Mouse (Mus musculus) forebrain, embryonic 10.5 days (tissue): ENCODE measurements around the gene Gm6525. TPM values are rescaled to one million over a fixed set of nuclear protein-coding genes. Genes with fewer than 3 reads are reported as not detected.
A peak's percentile ranks its signal among the peaks of the same experiment; 100 is the strongest.

Source experiments
- DNase-seq: peaks from one replicate; pipeline ENCODE4 v3.0.0-alpha.2; 2017; ENCODE audit warnings: low spot score; ENCODE audit errors: extremely low spot score
- H3K27ac ChIP-seq: fragments of 300-500 bp; sonication (generic); 2 replicates; pipeline ENCODE4 v1.5.1; 2016; ENCODE audit warnings: mild to moderate bottlenecking
- H3K27me3 ChIP-seq: fragments of 300-500 bp; sonication (generic); 2 replicates; pipeline ENCODE4 v1.6.1; 2016; ENCODE audit warnings: mild to moderate bottlenecking; ENCODE audit not compliant: poor library complexity, severe bottlenecking
- H3K36me3 ChIP-seq: fragments of 300-500 bp; sonication (generic); replicated peaks from 2 replicates; pipeline ENCODE4 v1.6.1; 2016; ENCODE audit warnings: mild to moderate bottlenecking, moderate library complexity
- H3K4me1 ChIP-seq: fragments of 300-500 bp; sonication (generic); 2 replicates; pipeline ENCODE4 v1.6.1; 2016
- H3K4me3 ChIP-seq: fragments of 300-500 bp; sonication (generic); 2 replicates; pipeline ENCODE4 v1.5.1; 2016; ENCODE audit warnings: mild to moderate bottlenecking, moderate library complexity
- H3K9me3 ChIP-seq: fragments of 300-500 bp; sonication (generic); 2 replicates; pipeline ENCODE4 v1.6.1; 2016; ENCODE audit warnings: mild to moderate bottlenecking, moderate library complexity
- WGBS: fragments of 180-500 bp; shearing (Covaris S2); methylation state at CpG from one replicate; pipeline ENCODE4 v1.1.7; 2016; 5-methylcytosine and 5-hydroxymethylcytosine counted together
- polyA plus RNA-seq: library from polyadenylated mRNA; unstranded; fragments of >200 nt; fragmentation: Nextera tagmentation; extraction: Ambion mirVana; gene quantifications from 2 replicates; pipeline ENCODE4 v1.2.1, GENCODE M21; 2016

Gene Gm6525
- polyA plus RNA-seq, 1 experiment from 2014 or later, result 0.87 TPM

GRCm38 (mm10) chr3:84205650-84206049 lies 31.7 kb downstream of the Gm6525 start:
- Histone ChIP-seq H3K27ac (no peak overlapping the region), H3K9me3 (no peaks in the 10 kb centered on the region), H3K4me3 (no peak overlapping the region), H3K27me3 (no peaks in the 10 kb centered on the region), H3K36me3 (peaks cover 72% of the 10 kb centered on the region), H3K4me1 (peaks cover 10% of the 10 kb centered on the region)
- WGBS, result 86% methylated on average over 6 of the region's 6 CpGs
- DNase-seq, result no peak

GRCm38 (mm10) chr3:84206106-84206505 lies 32.2 kb downstream of the Gm6525 start:
- Histone ChIP-seq H3K4me1 (peaks cover 5% of the 10 kb centered on the region), H3K9me3 (no peaks in the 10 kb centered on the region), H3K4me3 (no peak overlapping the region), H3K27ac (no peak overlapping the region), H3K36me3 (peaks cover 69% of the 10 kb centered on the region), H3K27me3 (no peaks in the 10 kb centered on the region)
- WGBS, result 86% methylated on average over 3 of the region's 3 CpGs
- no peak for DNase-seq

DNA sequence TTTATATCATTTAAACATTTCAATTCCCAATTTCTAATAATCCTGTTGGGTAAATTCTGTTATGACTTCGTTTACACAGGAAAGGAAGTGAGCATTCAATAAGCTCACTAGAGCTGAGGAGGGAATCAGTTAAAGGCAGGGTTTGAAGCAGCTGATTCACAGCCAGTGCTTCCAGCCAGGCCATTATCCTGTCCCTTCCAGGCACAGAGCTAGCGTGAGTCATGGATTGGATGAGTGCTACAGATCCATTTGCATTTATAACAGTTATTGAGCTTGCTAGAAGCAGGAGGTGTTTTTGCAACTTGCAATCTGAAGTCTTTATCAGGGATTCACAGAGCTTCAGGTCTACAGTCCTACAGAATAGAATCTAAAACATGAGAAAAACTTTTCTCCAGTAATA lies 33.5 kb downstream of the Gm6525 start:
- no peak for DNase-seq
- H3K27me3 ChIP-seq, result no peaks in the 10 kb centered on the region
- peaks cover 60% of the 10 kb centered on the region for H3K36me3 ChIP-seq
- H3K27ac ChIP-seq, result no peak overlapping the region
- H3K9me3 ChIP-seq, result no peaks in the 10 kb centered on the region
- no peaks in the 10 kb centered on the region for H3K4me1 ChIP-seq
- H3K4me3 ChIP-seq, result no peak overlapping the region
- 74% methylated on average over 2 of the region's 2 CpGs for WGBS

DNA sequence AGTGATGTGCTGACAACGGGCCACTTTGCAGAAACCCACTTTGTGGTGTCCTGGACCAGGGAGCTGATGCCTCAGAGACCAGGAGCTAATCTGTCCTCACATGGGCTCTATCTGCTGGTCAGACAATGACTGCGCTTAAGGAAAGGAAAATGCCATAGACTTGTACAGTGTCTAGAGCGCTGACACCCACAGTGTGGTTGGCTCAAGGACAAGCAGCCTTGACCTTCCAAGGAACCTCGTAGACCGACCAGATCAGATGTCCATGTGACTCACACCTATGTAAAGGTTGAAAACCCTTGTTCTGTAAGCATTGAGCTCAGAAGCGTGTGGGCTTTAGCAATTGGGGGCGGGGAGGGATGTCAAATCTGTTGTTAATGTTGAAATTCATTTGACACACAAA lies 34.6 kb downstream of the Gm6525 start:
- Histone ChIP-seq H3K4me1 (no peaks in the 10 kb centered on the region), H3K27ac (no peak overlapping the region), H3K36me3 (peaks cover 59% of the 10 kb centered on the region), H3K4me3 (no peak overlapping the region), H3K9me3 (no peaks in the 10 kb centered on the region), H3K27me3 (no peaks in the 10 kb centered on the region)
- 92% methylated on average over 7 of the region's 7 CpGs for WGBS
- DNase-seq, result no peak

DNA sequence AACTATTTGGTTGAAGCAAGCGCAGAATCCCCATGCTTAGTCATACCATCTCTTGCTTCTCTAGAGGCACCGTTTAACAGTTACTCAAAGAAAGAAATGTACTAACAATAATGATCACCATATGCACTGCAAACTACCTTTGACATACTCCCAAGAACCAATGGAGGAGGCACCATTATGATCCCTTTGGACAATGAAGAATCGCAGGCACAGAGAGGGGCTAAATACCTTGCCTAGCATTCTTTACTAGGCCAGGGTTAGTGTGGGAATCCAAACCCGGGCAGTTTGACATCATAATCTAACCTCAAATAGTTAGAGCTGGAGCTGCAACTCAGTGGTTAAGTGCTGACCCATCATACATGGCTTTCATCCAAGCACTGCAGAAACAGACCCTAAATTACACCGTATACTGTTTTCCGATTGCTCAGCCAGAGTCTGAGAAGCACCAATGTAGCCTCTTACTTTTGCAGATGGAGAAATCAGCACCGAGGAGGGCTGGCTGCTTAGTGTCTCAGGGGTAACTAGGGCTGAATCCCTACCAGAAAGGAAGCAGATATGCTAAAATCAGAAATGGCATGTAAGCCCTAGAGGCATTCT lies 35.1 kb downstream of the Gm6525 start:
- no peak for DNase-seq

DNA sequence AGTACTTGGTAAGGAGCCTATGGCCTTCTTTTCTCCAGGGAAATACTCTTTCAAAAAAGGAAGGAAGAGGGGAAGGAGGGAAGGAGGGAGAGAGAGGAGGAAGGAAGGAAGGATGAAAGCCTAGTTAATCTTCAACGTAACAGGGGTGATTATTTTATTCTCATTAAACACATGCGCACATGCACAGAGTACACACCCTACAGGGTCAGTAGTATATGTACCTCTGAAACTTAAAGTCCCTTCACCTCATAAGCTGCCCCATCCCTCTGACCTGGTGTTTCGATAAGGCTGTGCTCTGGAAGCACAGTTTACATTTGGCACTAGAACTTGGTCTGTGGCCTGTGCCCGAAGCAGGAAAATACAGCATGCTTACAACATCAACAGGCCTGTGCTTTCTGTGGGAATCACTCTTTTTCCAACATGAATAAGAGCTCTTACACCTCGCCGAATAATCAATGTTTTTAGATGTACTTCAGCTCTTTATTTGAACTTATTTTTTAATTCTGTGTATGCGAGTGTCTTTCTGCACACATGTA lies 37.5 kb downstream of the Gm6525 start:
- Histone ChIP-seq H3K27ac (no peak overlapping the region), H3K4me1 (peaks cover 24% of the 10 kb centered on the region), H3K27me3 (no peaks in the 10 kb centered on the region; the same call in 1 of the 2 replicates), H3K9me3 (no peaks in the 10 kb centered on the region), H3K4me3 (no peak overlapping the region), H3K36me3 (peaks cover 39% of the 10 kb centered on the region)
- no peak for DNase-seq
- WGBS, result 95% methylated on average over 7 of the region's 7 CpGs

More for the DNA sequence above, 35.1 kb downstream of the Gm6525 start:
- Histone ChIP-seq H3K4me3 (no peak overlapping the region), H3K27me3 (no peaks in the 10 kb centered on the region), H3K36me3 (peaks cover 59% of the 10 kb centered on the region), H3K4me1 (peaks cover 2% of the 10 kb centered on the region; the same call in 1 of the 2 replicates), H3K9me3 (no peaks in the 10 kb centered on the region), H3K27ac (no peak overlapping the region)
- 92% methylated on average over 7 of the region's 7 CpGs for WGBS

GRCm38 (mm10) chr3:84214501-84214900 lies 40.6 kb downstream of the Gm6525 start:
- Histone ChIP-seq H3K4me1 (peaks cover 52% of the 10 kb centered on the region), H3K27ac (no peak overlapping the region), H3K36me3 (peaks cover 8% of the 10 kb centered on the region), H3K27me3 (peaks cover 4% of the 10 kb centered on the region; the same call in 1 of the 2 replicates), H3K4me3 (no peak overlapping the region), H3K9me3 (no peaks in the 10 kb centered on the region)
- no peak for DNase-seq
- WGBS, result 89% methylated on average over 6 of the region's 6 CpGs

- Histone ChIP-seq H3K27ac (peak overlapping the region; percentile 37; the same call in 1 of the 2 replicates), H3K36me3 (peaks cover under 1% of the 10 kb centered on the region; the same call in 1 of the 2 replicates), H3K9me3 (no peaks in the 10 kb centered on the region), H3K4me1 (peaks cover 60% of the 10 kb centered on the region), H3K27me3 (peaks cover 4% of the 10 kb centered on the region; the same call in 1 of the 2 replicates), H3K4me3 (no peak overlapping the region)
- 80% methylated on average over 9 of the region's 9 CpGs for WGBS
- DNase-seq, result no peak
Measured at GRCm38 (mm10) chr3:84215253-84215652, 41.3 kb downstream of the Gm6525 start.

- peaks cover 66% of the 10 kb centered on the region for H3K4me1 ChIP-seq
- peaks cover 4% of the 10 kb centered on the region; the same call in 1 of the 2 replicates for H3K27me3 ChIP-seq
- no peak for DNase-seq
- H3K9me3 ChIP-seq, result no peaks in the 10 kb centered on the region
- WGBS, result 85% methylated on average over 15 of the region's 15 CpGs
- 0 out of 2 replicates have a peak overlapping the region, but pooled peaks have one; percentile 37 for H3K27ac ChIP-seq
- no peaks in the 10 kb centered on the region for H3K36me3 ChIP-seq
- H3K4me3 ChIP-seq, result no peak overlapping the region
Measured at GRCm38 (mm10) chr3:84215743-84216360, 41.9 kb downstream of the Gm6525 start.

GRCm38 (mm10) chr3:84217118-84217960 lies 43.4 kb downstream of the Gm6525 start:
- Histone ChIP-seq H3K27ac (peak overlapping the region; percentile 77), H3K4me1 (peaks cover 71% of the 10 kb centered on the region), H3K9me3 (no peaks in the 10 kb centered on the region), H3K4me3 (peak overlapping the region; percentile 70; the same call in 1 of the 2 replicates), H3K27me3 (peaks cover 4% of the 10 kb centered on the region; the same call in 1 of the 2 replicates), H3K36me3 (no peaks in the 10 kb centered on the region)
- 53% methylated on average over 12 of the region's 12 CpGs for WGBS
- no peak for DNase-seq

DNA sequence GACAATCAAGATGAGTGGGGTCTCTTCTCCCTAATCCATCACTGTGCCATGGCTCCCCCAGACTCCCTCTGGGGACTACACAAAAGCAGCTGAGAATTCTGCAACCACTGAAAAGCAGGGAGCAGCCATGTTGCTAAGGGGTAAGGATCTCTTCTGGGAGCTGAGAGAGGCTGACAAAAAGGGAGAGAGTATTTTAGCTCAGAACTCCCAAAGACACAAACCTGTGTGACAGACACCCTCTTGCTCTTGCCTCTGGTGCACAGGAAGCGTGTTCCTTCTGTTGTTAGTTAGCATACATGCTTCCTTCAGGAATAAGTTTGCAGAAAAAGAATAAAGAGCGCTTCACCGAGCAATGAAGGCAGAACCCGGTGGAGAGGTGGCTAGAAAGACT lies 44.1 kb downstream of the Gm6525 start:
- Histone ChIP-seq H3K4me1 (peaks cover 71% of the 10 kb centered on the region), H3K27me3 (peaks cover 4% of the 10 kb centered on the region; the same call in 1 of the 2 replicates), H3K4me3 (peak overlapping the region; percentile 70), H3K9me3 (no peaks in the 10 kb centered on the region), H3K36me3 (no peaks in the 10 kb centered on the region), H3K27ac (peak overlapping the region; percentile 77)
- no peak for DNase-seq
- 34% methylated on average over 4 of the region's 4 CpGs for WGBS

DNA sequence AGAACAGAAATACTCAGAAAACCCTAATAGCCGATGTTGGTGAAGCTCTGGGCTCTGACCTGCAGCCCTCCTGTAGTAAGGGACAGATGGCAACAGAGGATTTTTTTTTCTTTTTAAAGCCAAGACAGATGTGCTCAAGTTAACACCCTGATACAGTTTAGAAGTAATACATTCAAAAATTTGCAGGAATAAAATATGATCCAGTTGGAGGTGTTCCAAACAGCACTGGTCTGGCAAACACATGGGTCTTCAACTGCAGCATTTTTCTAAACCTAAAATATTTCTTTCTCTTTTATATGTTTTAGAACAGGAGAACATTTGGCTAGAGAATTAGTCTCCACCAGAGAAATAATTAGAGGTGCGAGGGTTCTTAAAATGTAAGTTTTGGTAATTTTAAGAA lies 44.6 kb downstream of the Gm6525 start:
- Histone ChIP-seq H3K27ac (peak overlapping the region; percentile 90), H3K4me1 (peaks cover 71% of the 10 kb centered on the region), H3K27me3 (peaks cover 4% of the 10 kb centered on the region; the same call in 1 of the 2 replicates), H3K9me3 (no peaks in the 10 kb centered on the region), H3K36me3 (no peaks in the 10 kb centered on the region), H3K4me3 (peak overlapping the region; percentile 70)
- WGBS, result 53% methylated on average over 2 of the region's 2 CpGs
- no peak for DNase-seq
